Mouse (Mus musculus) testis, postnatal 14 days (tissue): Measurements from ENCODE around the gene Gsap.
"Not testable (repeated sequence)": the region's sequence is repeated elsewhere in the genome, so short reads cannot be mapped to it uniquely, and the experiment has no call there.

Source experiments
- DNase-seq: peaks from one replicate; pipeline ENCODE4 v3.0.0; 2021; ENCODE audit warnings: low spot score

Gsap gene

DNA sequence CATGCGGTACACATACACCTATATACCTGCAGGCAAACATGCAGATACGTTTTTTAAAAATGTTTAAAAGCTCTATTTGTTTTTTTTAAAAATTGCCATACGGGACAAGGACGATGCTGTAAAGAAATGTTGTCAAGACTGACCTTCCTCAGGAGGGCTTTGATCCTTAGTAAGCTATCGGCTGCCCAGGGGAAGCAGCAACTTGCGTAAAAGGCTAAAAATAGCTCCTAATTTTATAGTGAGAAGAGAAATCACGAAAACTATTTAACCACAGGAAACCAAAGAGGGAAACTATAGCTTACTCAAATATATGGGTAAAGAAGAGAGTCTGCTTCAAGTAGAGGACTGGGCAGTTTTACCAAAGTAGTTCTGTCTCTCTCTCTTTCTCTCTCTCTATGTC lies 74.7 kb downstream of the Gsap start:
- no peak for DNase-seq

DNA sequence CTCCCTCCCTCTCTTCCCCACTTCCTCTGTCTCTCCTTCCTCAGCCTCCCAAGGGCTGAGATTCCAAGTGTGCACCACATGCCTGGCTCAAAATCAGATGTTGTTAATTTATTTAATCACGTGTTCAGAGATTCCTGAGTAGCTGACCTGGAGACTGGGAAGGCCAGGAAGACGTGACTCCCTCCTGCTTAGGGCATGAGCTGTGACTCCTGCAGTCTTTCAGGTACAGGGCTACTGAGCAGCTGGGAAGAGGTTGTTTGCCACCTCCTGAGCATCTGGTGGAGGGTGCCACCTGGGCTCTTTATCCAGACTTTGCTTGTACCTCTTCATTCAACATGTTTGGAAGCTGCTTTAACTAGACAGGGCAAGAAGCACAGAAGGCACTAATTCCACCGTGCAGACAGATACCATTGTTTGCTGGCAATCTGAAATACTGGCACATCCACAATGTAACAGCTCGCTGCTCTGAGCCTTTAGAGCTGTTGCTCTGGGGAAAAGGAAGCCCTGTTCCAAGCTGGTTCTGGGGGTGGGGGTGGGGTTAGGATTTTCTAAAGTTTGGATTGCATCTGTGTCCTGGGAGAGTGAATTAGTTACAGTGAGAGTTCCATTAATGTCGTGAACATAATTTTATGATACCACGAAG lies 75.3 kb downstream of the Gsap start:
- DNase-seq, result no peak

DNA sequence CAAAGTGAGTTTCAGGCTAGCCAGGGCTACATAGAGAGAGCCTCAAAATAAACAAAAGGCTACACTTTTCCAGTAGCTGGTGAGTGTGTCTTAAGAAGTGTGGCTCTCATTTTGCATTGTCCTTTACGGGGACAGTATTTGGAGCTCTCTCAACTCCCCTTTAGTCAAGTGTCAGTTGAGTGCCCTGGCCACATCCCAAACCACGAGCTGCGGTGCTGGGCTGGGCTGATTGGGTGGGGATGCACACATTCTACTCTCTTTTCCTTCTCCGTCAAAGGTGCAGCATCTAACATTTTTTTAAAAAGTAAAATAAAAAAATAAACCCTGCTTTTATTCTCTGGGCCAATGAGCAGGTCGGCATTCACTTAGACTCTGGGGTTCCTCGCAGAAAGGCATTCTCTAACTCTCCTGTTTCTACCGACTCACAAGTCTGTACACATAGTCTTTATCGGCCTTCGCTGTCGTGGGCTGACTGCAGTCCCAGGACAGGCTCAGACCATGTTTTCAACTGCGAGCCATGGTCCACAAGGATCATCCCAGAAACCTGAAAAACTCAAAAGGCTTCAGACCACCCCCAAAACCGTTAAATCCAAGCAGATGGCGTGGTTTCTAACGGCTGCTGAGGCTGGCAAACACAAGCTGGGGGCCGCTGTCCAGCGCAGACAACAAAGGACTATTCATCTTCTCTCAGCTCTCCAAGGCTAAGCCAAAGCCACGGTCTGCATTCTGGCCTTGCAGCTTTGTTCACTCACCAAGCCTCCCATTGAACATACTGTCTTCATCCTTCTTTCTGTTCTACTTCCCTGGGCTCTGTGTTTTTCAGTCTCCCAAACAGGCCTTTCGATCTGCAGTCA lies 77.4 kb downstream of the Gsap start:
- no peak for DNase-seq

DNA sequence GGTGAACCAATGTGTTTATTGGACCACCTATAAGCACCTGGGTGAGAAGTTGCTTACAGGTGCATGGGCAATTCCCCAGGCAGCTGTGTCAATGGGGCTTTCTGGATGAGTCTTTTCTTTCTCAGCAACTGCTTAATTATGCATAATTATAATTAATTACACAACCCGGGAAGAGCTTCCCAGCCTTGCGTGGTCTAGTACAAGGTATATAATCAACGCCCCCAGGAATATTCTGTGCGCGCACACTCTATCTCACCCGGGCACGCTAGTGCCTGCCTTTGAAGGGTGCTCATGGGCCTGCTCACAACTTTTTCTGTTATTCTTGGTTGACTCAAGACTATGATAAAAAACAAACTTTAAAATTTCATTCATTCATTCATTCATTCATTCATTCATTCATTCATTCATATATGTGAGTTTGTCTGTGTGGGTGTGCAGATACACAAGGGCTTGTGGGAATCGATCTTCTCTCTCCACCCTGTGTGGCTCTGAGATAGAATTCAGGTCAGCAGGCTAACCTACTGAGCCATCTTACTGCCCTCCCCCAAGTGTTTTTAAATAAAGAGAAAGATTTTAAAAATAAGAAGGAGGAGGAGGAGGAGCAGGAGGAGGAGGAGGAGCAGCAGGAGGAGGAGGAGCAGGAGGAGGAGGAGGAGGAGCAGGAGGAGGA lies 78.4 kb downstream of the Gsap start:
- DNase-seq, result no peak

DNA sequence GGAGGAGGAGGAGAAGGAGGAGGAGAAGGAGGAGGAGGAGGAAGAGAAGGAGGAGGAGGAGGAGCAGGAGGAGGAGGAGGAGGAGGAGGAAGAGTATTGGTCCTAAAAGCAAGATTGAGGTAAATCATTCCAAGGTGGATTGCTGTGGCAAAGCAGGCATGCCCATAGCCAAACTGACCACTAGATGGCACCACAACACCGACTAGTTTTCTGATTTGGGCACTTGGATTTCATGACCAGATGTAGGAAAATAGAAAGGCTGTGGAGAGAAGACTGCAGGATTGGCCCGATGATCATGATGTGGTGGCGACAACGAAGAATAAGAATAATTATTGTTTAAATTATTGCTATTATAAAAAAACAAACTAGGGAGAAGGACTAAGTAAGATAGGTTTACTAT lies 79.0 kb downstream of the Gsap start:
- DNase-seq, result peak; percentile 54

DNA sequence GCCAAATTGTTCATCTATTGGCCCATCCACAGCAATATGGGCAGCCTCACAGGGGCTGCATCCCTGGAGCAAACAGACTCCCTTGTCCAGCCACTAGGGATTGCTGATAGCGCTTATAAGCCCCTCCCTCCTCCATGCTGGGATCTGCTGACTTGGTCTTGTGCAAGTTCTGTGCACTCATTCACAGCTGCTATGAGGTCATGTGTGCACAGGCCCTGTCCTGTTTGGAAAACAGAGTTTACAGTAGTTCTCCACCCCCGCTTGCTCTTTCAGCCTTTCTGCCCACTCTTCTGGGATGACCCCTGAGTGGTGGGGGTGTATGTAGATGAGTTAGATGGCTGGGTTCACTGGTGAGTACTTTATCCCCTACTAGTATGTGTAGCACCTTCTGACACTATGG lies 81.0 kb downstream of the Gsap start:
- DNase-seq, result no peak

DNA sequence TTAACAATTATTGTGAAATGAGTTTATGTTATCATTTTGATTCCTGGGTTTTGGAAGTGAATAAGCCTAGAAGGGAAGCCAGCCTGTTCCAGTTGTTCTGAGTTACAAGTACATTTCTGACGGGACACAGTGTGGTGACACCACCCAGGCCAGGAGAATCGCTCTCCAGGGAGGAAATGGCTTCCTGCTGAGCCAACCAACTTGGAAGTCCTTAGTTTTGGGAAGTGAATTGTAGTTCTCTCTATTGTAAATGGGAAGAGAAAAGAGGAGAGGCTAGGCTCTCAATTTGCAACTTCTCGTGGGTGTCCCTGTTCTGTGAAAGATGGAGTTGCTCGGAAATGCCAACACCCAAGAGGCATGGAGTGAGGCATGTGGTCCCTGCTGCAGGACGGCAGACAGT lies 83.4 kb downstream of the Gsap start:
- DNase-seq, result no peak

DNA sequence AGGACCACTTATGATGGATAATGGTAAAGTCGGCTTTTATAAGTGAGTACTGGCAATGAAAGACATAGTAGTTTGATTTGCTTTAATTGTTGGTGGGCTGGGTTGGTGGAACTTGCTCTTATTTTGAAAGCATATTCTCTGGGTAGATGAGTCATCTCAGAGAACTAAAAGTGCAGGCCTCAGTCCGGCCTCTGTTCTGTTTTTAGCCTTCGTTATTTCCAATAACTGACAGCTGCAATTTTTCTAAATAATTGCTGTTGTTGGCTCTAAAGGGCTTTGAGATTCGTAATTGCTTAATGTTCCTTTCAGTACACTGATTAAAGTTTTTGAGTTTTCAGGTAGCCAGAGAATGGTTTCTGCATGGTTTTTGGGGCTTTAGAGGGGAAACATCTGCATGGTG lies 84.7 kb downstream of the Gsap start:
- no peak for DNase-seq

DNA sequence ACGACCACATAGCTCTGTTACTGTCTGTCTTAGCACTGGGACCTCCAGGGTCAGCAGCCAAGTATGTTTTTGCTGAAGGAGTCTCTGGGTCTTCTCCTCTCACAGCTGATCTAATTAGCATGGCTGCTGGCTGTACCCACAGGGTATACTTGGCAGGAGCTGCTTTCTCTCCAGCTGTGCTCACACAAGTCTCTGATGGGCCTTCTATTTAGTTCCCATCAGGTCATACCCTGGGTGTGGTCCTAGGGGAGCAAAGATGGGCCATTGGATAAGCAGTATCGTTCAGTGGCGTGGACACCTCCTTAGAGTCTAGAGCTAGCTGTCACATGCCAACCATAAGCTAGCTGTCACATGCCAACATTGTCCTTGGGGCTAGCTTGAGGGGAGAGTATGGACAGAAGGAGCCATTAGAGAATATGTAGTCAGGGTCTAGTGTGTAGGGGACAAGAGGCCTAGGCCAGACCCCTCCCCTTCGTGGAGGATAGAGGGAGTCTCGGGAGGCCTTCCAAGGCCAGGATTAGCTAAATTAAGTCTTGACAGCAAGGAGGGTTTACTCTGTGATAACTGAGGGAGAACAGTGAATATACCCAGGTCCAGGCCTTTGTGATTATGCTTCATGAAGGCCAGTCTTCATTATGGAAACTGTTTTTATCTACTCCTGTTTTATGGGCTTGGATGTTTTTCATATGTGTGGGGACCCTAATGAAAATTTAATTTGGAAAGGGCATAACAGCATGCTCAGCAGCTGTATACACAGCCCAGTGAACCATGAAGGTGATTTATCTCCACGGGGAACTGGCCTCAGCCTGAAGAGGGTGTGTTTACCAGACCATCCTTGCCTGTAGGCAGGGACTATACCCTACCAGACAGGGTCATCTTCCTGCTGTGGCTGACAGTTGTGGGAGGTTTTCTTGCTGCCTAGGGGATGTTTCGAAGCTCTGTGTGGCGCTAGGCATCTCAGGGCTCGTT lies 85.6 kb downstream of the Gsap start:
- DNase-seq, result no peak

DNA sequence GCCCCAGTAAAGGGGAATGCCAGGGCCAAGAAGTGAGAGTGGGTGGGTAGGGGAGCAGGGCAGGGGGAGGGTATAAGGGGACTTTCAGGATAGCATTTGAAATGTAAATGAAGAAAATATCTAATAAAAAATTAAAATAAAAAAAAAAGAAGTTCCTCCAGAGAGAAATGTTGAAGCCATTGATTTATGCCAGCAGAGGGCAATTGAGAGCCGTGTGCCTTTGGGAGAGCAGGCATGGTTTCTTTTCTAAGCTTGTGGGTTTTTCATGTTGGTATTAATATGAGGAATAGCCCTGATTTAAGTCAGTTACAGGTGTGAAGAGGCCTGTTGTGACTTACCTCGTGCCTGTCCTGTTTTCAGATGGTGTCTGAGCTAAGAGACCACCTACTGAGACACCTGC lies 91.6 kb downstream of the Gsap start:
- DNase-seq, result not testable (repeated sequence)

DNA sequence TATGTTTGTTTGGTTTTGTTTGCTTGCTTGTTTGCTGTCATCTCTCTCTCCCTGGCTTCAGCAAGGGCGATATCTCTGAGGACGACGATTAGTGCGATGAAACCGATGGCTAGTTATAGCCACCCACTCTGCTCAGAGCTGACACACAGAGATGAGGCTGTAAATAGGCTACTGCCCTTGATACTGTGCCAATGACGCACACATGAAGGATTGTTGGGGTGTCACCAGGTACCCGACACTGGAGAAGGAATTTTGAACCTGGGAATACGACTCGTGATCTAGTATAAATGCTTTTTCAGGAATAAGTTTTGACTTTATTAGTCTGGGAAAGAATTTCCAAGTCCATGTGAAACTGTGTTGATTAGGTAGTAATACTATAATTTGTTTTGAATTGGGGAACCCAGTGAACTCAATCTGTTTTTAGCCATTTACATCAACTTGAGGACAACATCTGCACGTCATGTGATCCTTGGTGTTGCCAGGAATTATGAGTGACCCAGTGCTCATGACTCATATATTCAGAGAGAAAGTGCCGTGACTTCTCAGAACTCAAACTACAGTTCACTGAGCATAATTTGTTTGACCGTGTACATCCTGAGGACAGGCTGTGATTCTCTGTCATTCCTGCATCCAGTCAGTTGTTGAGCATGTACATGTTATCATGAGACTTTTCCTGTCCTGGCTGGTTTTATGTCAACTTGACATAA lies 97.5 kb downstream of the Gsap start:
- DNase-seq, result no peak

DNA sequence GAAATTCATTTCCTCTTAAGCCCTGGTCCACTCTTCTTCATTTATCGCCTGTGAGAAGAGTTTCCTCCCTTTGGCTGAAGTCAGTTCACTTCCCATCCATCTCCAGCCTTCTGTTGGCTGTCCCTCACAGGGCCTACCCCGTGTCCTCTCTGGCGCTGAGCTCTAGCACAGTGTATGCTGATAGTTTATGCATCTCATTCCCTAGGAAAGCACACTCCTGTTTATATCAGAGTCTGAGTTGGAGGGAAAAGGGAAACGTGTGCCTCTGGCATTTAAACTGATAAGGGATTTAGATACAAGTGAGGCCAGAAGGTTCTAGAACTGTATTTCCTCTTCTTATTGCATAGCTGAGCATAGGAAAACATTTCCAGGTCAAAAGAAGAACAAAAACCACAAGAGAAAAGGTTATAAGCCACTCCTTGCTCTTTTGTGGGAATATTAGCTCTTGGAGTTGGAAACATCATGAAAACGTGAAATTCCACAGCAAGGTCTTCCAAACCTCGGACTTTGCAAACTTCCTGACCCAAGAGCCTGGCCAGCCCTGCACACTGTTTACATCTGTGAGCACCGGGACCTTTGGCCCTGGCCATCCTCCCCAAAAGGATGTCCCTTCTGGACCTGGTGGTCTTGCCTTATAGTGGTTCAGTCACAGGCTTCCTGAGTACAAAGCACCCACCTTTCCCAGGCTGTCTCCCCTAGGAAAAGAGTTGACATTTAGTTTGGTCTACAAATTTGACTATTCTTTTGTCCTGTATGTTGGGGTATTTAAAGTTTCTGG lies 102.8 kb downstream of the Gsap start:
- DNase-seq, result no peak

DNA sequence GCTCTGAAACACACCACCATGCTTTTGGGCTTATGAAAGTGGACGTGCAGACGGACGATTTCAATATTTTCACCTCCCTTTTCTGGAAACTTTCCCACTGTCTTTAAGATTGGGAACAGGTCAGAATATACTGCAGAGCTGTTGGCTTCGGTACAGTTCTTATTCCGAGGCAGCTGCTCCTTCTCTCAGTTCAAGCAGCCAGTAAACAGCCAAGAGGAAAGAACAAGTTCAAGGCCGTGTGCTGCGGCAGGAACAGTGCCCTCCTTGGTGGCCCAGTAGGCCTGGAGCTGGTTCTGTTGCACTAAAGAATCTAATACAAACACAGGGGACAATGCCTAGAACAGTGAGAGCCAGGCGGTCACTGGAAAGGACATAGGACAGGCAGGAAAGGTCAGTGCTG lies 104.5 kb downstream of the Gsap start:
- DNase-seq, result peak; percentile 48

DNA sequence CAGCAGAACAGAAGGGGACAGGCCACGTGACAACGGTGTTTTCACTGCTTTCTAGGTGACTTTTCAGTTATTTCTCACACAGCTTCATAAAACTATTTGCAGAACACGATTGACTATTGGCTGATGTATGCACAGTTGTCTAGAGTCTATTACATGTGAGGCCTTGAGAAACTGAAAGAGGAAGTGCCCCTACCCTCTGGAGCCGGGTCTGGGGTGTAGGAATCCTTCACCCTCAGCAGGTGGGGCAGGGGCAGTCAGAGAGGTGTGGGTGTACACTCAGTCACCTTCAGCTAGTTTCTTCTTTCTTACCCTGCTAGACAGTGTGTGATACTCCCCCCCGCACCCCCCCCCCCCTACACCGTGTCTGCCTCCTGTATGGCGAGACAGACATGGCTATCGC lies 109.6 kb downstream of the Gsap start:
- DNase-seq, result no peak

DNA sequence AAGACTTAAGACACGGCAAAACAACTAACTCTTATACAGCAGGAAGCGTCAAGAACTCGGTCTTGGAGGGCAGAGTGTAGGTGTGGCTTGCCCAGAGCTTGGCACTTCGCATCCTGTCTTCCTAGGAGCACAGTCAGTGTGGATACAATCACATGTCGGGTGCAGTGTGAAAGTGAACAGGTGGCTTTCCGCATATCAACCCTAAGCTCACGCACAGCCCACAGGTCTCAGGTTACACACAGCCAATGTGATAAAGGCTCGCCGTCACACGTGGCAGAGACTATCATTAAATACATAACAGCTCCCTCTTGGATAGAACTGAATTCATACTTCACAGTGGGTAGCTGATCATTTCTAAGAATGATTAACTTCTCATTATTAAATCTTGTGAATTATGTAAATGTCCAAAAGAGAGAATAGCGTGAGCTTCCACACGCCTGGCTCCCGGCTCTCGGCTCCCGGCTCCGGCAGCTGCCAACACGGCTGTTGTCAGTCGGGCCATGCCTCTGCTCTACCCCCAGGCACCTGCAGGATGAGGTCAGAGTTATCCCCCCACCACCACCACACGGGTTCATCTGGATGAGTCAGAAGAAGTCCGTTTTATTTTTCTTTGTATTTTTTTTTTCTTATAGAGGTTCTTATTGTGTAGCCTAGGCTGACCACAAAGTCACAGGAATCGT lies 113.2 kb downstream of the Gsap start:
- no peak for DNase-seq

DNA sequence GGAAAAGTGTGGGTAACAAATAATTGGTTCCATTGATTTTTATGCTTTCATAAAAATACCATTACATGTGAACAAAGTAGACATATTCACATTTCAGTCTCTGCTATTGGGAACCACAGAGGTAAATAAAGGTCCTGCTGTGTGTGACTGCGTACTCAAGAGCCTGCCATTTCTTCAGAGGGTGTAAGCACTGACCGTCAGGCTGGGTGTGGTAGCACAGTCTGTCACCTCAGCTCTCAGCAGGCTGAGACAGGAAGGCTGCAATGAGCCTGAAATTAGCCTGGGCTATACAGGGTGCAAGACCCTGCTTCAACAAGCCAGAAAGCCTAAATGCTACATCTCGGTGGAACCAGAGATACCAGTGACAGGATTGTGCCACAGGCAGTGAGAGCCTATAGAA lies 114.0 kb downstream of the Gsap start:
- no peak for DNase-seq

DNA sequence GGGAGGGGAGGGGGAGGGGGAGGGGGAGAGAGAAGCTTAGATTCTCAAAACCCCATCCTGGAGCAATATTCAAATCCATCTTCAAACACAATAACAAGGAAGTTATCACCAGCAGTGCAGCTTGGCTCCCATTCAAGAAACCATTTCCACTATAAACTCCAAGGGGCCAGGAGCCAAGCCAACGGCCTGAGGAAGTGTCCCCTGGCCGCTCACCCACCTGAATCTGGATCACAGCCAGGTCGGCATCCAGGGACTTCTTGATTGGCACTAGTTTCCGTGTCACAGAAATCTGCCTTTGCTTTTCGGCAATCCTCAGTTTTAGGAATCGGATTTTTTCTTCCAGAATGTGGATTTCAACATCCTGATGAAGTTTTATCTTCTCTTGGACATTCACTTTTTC lies 115.0 kb downstream of the Gsap start:
- DNase-seq, result no peak

DNA sequence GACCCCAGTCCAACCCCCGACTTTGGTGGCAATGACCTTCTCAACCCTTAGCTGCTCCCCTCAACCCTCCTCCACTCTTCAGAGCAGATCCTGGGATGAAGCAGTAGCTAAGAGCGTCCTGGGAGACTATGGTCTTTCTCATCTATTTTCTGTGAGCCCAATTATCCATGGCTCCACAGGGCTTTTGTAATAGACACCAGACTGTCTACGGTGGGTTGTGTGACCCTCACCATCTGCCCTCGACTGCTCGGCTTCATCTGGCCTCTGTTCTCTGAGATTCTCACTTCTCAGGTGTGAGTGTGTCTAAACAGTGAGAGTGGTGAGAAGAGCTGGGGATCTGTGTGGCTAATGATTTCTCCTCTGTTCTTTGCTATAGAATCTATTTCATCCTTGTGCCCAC lies 121.1 kb downstream of the Gsap start:
- DNase-seq, result no peak

DNA sequence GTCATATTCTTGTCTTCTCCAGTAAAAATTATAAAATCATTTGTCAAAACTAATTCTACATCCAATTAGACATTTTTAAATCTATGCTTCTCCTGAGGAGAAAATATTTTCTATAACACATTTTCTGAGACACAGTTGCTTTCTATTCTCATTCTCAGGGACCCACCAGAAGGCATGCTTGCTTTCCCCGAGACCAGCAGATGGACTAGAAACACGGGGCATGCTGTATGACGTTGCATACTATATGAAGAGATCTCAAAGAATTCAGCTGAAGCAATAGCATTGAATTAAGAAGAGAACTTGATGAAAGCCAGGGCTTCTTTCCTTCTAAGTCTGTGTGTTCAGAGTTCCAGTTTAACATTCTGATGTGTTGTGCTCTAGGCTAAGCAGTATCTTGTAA lies 128.6 kb downstream of the Gsap start:
- no peak for DNase-seq

DNA sequence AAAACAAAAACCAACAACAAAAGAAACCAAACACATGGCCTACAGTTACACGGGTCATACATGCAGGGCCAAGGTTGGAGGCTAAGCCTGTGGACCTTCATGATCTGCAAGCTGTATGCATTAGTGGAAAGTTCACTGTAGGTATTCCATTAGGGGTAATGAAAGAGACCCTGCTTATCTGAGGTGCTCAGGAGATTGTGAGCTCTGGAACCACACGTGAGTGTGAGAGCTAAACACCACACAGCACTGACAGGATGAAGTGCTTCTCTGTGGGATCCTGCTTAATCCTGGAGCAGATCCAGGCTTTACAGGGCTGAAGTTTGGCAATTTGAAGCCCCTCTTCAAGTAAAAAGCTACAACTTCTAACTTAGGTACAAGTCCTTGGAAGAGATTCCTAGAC lies 134.1 kb downstream of the Gsap start:
- no peak for DNase-seq
